Mouse (Mus musculus): ENCODE results near the gene Pxn.
"Not testable (repeated sequence)": the region's sequence is repeated elsewhere in the genome, so short reads cannot be mapped to it uniquely, and the experiment has no call there.

The Pxn gene

DNA sequence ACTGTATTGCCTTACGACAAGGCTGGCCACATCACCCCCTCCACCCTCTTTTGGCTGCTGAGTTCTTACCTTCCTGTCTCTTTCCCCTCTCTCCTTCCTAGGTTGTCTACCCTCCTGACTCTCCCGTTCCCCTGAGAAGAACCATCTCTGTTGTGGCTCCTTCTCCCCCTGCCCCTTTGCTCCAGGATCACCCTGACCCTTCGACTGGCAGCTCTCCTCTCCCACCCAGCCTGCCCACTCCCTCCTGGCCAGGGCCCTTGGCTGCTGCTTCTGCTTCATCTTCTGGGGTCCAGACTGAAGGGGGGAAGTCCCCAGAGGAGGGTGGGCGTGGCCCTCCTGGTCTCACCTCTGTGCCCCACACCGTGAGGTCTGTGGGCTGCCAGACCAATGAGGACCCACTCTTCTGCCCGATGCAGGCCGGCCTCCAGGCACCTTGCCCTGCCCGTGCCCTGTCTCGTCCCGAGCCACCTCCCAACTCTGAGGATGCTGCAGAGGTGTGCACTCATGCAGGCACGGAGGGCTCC is 44.1 kb downstream of the Pxn start:
- in situ Hi-C loops (cut with MboI, MseI) = no loop called here

DNA sequence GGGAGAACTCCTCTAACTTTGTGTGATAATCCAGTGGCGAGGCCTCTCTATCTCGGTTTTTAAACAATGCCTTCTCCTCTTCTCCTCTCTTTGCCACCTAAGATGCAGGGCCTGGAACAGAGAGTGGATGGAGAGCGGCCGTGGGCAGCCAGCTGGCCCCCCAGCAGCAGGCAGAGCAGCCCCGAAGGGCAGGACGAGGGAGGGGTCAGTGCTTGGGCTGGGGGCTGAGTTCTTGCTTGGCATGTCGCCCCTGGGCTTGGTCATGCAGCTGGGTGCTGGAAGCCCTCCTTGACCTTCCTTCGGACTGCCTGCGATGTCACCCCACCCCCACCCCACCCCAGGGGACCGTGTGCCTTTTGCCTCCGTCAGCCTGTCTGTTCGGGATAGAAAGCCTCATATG is 44.9 kb downstream of the Pxn start:
- in situ Hi-C loops (cut with MboI, MseI) = no loop called here

DNA sequence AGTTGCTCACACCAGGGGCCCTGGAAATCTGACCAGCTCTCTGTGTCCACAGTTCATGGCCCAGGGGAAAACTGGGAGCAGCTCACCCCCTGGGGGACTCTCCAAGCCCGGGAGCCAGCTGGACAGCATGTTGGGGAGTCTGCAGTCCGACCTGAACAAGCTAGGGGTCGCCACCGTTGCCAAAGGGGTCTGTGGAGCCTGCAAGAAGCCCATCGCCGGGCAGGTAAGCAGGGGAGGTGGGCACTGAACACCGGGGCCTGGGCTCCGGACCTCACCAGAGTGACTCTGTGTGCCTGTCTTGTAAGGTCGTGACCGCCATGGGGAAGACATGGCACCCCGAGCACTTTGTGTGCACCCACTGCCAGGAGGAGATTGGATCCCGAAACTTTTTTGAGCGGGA is 45.3 kb downstream of the Pxn start:
- in situ Hi-C loops (cut with MboI, MseI) = no loop called here

DNA sequence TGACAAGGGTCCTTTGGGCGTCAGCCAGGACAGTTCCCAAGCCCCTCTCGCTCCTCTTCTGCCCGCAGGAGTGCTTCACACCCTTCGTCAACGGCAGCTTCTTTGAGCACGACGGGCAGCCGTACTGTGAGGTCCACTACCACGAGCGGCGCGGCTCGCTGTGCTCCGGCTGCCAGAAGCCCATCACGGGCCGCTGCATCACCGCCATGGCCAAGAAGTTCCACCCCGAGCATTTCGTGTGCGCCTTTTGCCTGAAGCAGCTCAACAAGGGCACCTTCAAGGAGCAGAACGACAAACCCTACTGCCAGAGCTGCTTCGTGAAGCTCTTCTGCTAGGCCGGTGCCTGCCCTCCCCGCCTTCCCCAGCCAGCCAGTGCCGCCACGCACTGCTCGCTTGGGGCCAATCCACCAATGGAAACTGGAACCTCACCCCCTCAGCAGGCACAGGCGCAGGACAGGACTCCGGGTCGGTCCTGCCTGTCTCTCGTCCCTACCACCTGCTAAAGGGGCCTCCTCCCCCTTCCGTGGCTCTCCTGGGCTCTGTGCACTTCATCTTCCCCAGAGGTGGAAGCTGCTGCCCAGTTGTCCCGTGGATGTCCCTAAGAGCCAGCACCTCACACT is 47.4 kb downstream of the Pxn start:
- in situ Hi-C loops (cut with MboI, MseI) = no loop called here

DNA sequence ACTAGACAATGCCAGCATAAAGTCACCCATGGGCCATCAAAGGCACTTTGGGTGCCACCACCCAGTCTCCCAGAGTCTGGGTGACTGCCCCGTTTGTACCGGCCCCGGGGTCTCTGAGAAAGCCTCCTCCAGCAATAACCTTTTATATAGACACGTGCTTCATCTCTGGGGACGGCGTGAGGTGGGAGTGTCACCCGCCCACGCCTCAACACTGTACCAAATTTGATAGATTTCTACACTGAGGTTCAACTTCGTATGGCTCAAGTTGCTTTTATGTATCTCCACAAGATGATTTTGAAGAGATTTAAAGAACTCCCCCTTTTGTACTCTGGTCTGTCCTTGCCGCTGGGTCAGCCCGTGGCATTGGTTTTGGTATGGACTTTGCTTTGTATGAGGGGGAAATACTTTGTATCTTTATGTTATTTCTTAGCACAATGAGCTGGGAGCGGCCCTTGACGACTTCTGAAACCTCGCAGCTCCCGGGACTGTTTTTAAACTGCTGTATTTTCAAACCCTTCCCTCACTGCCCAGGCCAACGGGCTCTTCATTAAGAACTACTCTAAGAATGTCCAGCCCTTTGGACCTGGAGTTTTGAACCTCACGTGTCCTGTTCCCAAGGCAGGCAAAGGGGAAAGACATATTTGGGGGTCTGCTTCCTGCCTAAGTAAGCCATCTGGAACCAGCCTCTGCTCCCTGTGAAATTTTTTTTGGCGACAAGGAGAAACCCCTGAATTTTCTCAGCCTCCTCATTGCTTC is 48.2 kb downstream of the Pxn start:
- in situ Hi-C loops (cut with MboI, MseI) = no loop called here

DNA sequence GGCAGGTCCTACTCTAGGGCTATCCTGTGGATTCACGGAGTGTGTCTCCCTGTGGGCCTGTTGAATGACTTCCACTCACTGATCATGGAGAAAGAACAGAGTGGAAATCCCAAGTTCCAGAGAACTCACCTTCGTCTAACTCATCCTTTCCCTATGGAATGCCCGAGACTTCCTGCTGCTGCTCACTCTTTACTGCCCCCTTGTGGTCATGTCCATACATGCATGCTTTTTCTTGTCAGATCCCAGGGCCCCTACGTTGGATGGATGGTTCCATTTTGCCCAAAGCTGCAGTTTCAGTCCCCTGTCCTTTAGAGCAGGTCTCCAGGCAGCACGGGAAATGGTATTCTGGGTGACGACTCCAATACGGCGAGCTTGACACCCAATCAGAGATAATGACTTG is 49.7 kb downstream of the Pxn start:
- in situ Hi-C loops (cut with MboI, MseI) = no loop called here

DNA sequence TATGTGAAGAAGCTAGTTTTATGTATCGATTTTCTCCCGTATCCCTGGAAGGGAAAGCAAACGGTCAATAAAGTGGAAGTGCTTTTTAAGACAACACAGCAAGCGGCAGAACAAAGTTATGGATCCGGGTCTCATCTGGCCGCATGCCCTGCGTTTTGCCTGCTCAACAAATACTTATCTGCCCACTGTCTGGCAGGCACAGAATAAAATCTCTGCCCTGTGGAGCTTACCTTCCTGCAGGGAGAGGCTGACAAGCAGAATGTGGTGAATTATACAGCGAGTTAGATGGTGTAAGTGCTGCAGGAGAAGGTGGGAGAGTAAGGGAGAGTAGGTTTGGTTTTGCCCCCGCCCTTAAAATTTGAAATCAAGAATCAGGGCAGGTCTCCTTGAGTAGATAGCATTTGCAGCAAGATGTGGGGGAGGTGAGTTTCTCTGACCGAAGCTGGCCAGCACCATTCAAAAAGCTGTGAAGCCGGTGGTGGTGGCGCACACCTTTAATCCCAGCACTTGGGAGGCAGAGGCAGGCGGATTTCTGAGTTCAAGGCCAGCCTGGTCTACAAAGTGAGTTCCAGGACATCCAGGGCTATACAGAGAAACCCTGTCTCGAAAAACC is 51.8 kb downstream of the Pxn start:
- in situ Hi-C loops (cut with MboI, MseI) = no loop called here

DNA sequence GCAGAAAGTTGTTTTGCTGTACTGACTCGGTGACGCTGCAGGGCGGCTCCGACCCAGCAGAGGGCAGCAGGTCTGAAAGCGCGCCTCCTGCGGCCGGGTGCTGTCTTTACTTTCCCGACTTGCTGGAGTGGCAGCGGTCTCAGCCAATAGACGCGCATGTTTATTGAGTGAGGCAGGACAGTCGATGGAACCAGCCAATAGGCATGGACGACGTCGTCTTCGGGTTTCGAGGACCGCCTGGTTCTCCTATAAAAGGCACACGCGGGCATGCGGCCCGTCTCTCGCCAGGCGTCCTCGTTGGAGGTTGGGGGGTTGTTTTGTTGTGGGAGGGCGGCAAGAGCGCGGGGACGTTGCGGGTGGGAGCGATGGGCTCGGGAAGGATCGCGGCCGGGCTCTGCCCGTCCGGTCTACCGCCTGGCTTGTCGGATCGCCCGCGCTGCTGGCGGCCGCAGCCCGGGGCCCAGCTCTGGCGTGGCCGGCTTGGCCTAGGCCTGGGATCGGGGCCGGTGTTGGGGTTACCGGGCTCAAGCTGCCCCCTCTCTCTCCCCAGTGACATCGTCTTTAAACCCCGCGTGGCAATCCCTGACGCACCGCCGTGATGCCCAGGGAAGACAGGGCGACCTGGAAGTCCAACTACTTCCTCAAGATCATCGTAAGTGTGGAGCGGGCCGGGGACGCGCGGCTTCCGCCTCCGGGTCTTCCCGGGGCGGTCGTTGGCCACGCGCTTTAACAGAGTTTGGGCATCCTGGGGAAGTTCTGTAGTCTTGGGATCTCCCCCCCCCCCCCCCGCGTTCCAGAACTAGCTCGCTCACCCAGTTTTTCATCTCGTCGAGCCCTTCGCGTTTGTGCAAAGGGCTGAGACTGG is 53.0 kb downstream of the Pxn start, which contains the start of gene Rplp0:
Rplp0 (plus strand) TSS at position 231 of the 865 bp plus-strand sequence.
- in situ Hi-C loops (cut with MboI, MseI) = no loop called here

DNA sequence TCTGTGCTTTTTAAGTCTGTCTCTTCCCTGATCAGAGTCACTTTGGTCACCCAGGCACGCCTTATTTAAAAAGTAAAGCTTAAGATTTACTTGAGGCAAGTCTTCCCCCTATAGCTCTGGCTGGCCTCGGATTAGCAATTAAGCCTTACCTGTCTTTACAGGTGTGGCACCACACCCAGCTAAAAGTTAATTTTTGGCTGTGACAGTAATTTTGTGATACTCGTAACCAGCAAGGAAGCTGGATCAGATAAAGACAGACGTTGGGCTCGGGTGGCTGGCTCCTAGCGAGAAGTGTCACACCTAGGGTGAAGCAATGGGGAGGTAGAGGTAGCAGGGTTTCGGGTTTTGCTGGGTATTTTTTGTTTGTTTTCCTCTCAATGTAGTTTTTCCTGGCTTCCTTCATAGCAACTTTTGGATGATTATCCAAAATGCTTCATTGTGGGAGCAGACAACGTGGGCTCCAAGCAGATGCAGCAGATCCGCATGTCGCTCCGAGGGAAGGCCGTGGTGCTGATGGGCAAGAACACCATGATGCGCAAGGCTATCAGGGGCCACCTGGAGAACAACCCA is 53.9 kb downstream of the Pxn start:
- in situ Hi-C loops (cut with MboI, MseI) = no loop called here

DNA sequence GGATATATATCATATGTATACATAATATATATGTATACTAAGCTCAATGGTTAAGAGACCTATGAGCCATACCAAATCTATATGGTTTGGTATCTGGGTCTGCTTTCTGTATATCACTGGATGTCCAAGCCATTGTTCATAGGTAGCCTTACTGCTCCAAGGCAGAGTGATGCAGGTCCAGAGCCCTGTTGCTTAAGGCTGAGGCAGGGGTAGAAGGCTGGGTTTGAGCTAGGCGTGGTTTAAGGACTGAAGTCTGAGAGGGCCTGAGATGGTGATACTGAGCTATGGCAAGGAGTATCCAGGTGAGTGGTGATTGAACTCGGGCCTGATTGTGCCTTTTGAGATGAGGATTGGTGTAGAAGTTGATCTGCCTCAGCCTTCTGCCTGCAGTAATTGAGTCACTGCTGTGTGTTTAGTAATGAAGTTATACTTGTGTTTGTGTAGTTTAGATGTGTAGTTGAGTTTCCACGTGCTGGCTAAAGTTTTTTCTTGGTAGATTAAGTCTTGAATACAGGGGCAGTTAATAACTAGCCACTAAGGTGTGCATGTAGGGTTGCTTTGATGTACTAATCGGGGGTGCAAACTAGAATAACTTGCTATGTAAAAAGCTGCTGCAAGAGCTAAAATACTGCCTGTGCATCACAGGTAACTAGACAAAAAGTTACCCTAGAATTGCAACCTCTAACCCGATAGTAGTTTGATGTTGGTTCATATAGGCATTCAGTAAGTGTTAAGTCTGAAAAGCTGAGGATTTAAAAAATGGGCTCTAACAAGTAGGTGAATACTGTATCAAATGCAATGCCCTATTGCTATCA is 57.5 kb downstream of the Pxn start:
- in situ Hi-C loops (cut with MboI, MseI) = no loop called here

DNA sequence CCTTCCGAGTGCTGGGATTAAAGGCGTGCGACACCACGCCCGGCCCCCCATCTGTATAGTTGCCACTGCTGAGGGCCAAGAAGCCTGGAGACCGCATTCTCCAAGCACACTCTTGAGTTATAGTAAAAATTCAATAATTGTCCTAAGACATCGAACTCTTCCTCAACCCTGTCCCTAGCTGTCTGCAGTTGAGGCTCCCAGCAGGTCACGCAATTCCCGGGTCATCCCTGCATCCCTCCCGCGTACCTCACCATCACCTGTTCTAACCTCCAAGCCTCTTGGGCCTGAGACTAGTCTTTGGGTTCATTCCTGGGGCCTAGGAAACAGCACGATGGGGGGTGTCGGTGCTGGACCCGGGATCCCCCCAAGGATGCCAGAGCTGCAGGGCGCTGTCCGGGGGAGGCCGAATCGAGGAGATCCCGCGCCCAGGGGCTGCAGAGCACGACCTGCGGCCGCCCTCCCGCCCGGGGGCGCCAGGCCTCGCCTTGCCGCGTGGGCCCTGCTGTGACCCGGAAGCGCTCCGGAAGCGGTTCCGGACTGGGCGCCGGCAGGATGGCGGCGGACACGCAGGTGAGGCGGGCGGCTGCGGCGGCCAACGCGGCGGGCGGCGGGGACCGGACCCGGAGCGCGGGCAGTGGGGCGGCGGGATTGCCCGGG is 58.4 kb downstream of the Pxn start, which contains the start of gene Gcn1l1:
Gcn1l1 (plus strand) TSS at position 518 of the 657 bp plus-strand sequence.
- in situ Hi-C loops (cut with MboI, MseI) = no loop called here

DNA sequence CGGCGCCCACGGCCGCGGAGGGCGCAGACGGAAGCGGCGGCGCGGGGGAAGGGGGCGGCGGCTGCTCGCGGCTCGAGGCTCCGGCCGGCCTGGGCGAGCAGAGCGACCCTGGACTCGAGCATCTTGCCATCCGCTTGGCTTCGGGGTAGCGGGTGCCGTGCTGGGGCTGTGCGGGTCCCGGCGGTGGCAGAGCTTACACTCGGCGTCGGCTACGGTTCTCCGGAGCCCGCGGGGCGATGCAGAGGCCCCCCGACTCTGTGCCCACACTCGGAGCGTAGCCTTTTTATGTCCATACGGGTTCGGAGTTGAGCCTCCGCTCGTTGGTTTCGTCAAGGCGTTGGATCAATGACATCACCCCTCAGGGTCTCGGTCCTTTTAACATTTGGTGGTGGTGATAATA is 58.9 kb downstream of the Pxn start:
- in situ Hi-C loops (cut with MboI, MseI) = no loop called here

DNA sequence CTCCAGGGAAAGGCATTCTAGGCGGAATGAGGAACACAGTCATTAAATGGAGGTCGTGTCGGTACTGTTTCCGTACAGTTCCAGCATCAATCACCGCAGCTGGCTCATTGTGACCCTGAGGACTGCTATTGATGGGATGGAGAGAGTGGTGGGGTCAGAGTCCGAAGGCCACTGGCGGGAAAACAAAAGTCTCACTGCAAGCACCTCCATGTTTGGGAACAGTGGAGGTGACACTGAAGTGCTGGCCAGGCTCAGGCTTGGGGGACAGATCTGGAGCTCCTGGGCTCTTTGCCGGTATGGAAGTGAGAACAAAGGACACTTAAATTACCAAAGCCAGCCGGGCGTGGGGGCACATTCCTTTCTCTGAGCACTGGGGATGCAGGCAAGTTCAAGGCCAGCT is 62.2 kb downstream of the Pxn start:
- in situ Hi-C loops (cut with MboI, MseI) = no loop called here

DNA sequence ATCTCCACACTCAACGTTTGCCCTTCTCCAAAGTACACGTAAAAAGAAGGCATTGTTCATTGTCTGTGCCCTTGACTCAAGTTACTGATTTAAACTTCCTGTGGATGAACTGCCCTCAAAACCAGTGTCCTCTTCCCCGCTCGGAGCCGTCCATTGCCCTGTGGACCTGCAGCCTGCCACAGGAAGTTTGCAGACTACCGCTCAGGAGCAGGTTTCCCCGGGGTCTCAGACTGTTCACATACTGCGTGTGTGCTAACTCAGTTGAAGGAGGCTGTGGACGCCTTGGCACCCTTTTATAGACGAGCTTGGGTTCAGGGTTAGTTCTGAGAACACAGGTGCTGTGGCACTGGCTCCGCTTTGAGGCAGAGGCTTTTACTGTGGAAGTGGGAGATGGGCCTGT is 62.8 kb downstream of the Pxn start:
- in situ Hi-C loops (cut with MboI, MseI) = no loop called here

DNA sequence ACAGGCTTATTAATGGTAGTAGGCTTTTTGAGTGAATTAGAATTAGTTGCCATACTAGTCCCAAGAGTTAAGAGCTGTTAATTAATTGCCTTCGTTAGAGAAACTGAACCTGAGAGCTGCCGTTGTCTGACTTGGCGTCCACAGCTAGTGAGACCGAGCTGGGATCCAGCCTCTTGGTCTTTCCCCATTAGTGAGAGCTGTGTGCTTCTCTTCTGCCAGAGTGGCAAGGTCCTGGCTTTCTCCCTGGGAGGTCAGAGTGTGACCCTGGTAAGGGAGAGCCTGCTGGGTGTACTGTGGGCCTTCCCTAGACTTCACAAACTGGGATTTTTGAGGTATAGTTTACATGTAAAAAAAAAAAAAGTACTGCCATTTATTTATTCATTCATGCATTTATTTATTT is 63.2 kb downstream of the Pxn start:
- in situ Hi-C loops (cut with MboI, MseI) = no loop called here

DNA sequence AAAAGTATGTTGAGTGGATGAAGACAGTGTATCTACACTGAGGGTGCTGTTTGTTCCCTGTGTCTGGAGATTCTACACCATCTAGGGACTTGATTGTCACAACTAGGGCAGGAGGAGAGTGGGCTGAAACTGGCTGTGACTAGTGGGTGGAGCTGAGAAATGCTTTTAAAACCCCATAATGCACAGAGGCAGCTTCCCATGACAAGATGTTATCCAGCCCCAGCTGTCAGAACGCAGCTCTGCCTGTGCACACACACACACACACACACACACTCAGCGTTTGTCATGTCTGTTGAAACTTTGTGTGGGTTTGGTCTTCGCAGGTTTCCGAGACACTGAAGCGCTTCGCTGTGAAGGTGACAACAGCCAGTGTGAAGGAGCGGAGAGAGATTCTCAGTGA is 64.6 kb downstream of the Pxn start:
- in situ Hi-C loops (cut with MboI, MseI) = no loop called here

DNA sequence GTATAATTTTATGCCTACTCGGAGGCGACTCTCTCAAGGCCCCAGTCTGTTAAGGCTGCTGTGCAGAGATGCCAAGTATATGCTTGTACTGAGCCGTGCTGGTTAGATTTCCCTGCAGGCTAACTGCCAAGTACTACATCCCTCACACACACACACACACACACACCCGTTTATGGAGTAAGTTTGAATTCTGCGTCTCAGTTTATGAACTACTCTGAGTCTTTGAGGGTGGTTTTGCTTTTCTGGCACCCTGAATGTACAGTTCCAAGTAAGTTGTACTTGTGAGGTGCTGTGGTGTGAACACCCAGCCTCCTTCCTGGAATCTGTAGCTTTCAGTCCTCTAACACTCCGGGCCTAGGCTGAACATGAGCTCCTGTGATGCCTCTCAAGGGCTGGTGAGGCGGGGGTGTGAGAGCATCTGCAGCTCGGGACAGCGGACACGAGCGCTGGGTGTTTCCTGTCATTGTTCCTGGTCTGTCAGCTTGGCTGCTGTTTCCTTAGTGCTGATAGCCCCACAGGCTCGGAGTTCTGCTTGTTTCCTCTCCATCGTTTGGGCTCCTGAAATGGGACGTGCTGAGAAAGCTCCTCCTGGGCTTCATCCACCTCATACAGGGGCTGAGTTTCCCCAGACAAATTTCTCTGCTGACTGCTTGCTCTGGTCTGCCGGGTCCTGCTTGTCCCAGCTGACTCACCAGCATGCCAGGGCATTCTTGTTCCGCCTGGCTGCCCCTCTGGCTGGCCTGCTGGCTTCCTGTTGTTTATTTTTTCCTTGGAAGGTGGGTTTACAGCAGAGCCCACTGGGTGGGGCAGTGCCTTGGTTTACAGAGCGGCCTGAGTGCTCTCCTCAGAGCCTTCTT is 66.4 kb downstream of the Pxn start:
- in situ Hi-C loops (cut with MboI, MseI) = no loop called here

DNA sequence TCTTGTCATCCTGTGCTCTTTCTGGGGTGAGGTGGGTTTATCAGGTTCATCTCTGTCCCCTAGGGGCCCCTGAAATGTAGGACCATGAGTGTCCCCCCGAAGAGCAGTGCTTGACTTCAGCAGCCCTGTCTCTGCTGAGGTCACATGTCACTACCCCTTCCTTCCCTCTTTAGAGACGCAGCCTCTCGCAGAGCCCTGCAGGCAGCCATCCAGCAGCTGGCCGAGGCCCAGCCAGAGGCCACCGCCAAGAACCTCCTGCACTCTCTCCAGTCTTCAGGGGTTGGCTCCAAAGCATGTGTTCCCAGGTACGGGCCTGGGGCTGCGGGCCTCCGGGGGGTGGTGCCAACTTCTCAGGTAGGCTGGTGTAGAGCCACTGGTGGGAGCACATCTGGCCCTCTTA is 68.5 kb downstream of the Pxn start:
- in situ Hi-C loops (cut with MboI, MseI) = no loop called here

DNA sequence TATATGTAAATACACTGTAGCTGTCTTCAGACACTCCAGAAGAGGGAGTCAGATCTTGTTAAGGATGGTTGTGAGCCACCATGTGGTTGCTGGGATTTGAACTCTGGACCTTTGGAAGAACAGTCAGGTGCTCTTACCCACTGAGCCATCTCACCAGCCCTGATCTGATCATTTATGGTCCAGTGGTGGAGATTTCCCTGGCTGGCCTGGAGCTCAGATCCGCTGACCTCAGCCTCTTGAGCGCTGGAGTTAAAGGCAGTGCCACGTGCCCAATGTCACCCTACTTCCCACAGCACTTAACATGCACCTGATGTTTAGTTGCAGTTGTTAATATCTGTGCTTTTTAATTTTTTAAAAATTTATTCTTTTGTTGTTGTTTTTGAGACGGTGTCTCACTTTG is 71.2 kb downstream of the Pxn start:
- in situ Hi-C loops (cut with MboI, MseI) = not testable (repeated sequence)

Data from T-helper 1 cell (primary cell).